Mouse (Mus musculus): ENCODE data around the gene Mpi. TPM values are rescaled to one million over a fixed set of nuclear protein-coding genes. Genes with fewer than 3 reads are reported as not detected.

Gene Mpi
- 19.1 and 24.3 TPM in 2 replicates for polyA plus RNA-seq (2015; fragmentation: Nextera tagmentation; extraction: Ambion mirVana)

DNA sequence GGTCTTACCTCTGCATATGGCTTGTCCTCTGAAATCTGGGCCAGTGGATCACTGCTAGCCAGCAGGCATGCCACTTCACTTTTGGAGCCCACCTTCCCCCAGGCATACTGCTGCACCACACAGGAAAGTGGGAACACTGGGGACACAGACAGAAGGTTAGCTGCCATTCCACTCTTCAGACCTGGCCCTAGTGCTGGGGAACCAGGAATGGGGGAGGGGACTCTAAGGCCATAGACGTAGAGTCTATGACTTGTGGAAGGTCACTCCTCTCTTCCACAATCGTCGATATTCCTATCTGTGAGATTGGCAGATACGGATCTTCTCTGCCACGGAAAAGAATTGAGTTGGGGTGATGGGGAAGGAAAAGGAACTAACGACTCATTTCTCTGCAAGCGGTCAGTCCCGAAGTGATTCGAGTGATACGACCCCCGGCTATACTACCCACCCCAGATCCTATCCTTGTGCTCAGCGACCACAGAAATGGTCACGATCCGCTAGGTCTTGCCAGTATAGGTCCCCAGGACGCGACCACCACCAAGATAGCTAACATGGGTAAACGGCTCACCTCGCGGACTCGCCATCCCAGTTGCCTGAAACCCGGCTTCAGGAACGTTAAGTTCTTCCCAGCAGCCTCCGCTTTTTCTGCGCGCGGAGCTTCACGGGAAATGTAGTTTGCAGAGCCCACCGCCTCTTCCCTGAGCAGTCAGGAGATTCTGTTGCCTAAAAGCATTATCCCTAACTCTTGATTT lies at the start of gene Mpi:
Mpi (minus strand) TSS at position 625 of the 749 bp plus-strand sequence.
- peak; percentile 56; the same call in 1 of the 2 replicates for ATAC-seq
- peak within 1 kb of the TSS; percentile 32 for H3K9ac ChIP-seq (replicated peaks; ENCODE audit: low read depth)
- H3K27ac ChIP-seq (ENCODE audit: low read length), result no peak within 1 kb of the TSS
- peak within 1 kb of the TSS; percentile 76 for H3K4me2 ChIP-seq (replicated peaks; ENCODE audit: low read depth, low read length)
- peak within 1 kb of the TSS; percentile 59 for H3K4me3 ChIP-seq (ENCODE audit: low read depth, low read length)
- TF ChIP-seq CTCF (IDR thresholded peaks at IDR 0.05) (no peak), EP300 (IDR thresholded peaks at IDR 0.05) (no peak)
- peak; percentile 75 for DNase-seq (ENCODE audit: low spot score)
- H3K36me3 ChIP-seq (ENCODE audit: insufficient read depth, low read length), result 0 out of 2 replicates have a peak, but pooled peaks cover 5% of the 10 kb centered on the region
- WGBS, result 2% methylated on average over 28 of the region's 28 CpGs
- no peaks in the 10 kb centered on the region for H3K27me3 ChIP-seq (replicated peaks; ENCODE audit: insufficient read depth, low read length)
- no peaks in the 10 kb centered on the region for H3K9me3 ChIP-seq (ENCODE audit: low read length)
- H3K4me1 ChIP-seq (ENCODE audit: insufficient read depth, low read depth, low read length), result peaks cover 4% of the 10 kb centered on the region; the same call in 1 of the 2 replicates

DNA sequence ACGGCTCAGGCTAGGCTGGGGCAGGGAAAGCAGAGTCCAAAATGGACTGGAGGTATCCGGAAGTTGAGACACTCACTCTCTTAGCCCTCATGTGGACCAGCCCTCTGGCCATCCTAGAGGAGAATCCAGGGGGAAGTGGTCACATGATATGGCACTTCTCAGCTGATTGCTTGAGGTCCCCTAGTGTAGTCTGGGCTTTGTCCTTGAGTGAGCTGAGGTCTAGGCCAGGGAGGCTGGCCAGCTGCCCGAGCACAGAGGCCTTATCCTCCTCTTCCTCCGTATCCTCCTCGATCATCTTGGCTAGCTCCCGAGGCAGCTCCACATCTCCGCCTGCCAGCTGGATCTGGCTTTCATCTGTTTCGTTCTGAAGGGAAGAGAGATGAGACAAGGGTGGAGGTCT lies 49.5 kb upstream of the Mpi start:
- 38% methylated on average over 8 of the region's 8 CpGs for WGBS
- Histone ChIP-seq H3K36me3 (ENCODE audit: insufficient read depth, low read length) (no peaks in the 10 kb centered on the region), H3K9me3 (ENCODE audit: low read length) (no peaks in the 10 kb centered on the region), H3K4me1 (ENCODE audit: insufficient read depth, low read depth, low read length) (no peaks in the 10 kb centered on the region), H3K4me2 (replicated peaks; ENCODE audit: low read depth, low read length) (no peak overlapping the region), H3K27me3 (replicated peaks; ENCODE audit: insufficient read depth, low read length) (0 out of 2 replicates have a peak, but pooled peaks cover 4% of the 10 kb centered on the region), H3K27ac (ENCODE audit: low read length) (no peak overlapping the region), H3K4me3 (ENCODE audit: low read depth, low read length) (no peak overlapping the region), H3K9ac (replicated peaks; ENCODE audit: low read depth) (no peak overlapping the region)
- DNase-seq (ENCODE audit: low spot score) (no peak), ATAC-seq (no peak)
- TF ChIP-seq EP300 (IDR thresholded peaks at IDR 0.05), result no peak
- TF ChIP-seq CTCF (IDR thresholded peaks at IDR 0.05), result no peak

DNA sequence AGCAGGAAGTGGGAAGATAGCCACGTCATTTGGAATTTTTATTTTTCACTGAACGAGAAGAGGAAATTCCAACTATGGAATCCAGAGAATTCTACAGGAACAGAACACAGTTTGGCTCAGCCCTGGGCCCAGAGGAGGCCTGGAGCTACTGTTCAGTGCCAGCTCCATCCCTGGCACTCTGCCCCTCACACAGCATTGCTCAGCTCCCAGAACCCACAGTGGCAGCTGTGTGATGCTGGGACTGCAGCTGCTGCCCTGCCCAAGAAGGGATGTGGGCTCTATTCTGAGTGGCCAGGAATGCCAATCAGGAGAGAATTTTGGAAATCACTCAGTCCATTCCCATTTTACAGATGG lies 48.8 kb upstream of the Mpi start:
- Histone ChIP-seq H3K9ac (replicated peaks; ENCODE audit: low read depth) (no peak overlapping the region), H3K4me3 (ENCODE audit: low read depth, low read length) (no peak overlapping the region), H3K9me3 (ENCODE audit: low read length) (no peaks in the 10 kb centered on the region), H3K27me3 (replicated peaks; ENCODE audit: insufficient read depth, low read length) (0 out of 2 replicates have a peak, but pooled peaks cover 2% of the 10 kb centered on the region), H3K4me1 (ENCODE audit: insufficient read depth, low read depth, low read length) (no peaks in the 10 kb centered on the region), H3K36me3 (ENCODE audit: insufficient read depth, low read length) (no peaks in the 10 kb centered on the region), H3K27ac (ENCODE audit: low read length) (no peak overlapping the region), H3K4me2 (replicated peaks; ENCODE audit: low read depth, low read length) (no peak overlapping the region)
- peak; percentile 3 for DNase-seq (ENCODE audit: low spot score)
- no peak for ATAC-seq
- TF ChIP-seq EP300 (IDR thresholded peaks at IDR 0.05), result no peak
- no peak for TF ChIP-seq CTCF (IDR thresholded peaks at IDR 0.05)
- WGBS, result 15% methylated on average over 2 of the region's 2 CpGs

DNA sequence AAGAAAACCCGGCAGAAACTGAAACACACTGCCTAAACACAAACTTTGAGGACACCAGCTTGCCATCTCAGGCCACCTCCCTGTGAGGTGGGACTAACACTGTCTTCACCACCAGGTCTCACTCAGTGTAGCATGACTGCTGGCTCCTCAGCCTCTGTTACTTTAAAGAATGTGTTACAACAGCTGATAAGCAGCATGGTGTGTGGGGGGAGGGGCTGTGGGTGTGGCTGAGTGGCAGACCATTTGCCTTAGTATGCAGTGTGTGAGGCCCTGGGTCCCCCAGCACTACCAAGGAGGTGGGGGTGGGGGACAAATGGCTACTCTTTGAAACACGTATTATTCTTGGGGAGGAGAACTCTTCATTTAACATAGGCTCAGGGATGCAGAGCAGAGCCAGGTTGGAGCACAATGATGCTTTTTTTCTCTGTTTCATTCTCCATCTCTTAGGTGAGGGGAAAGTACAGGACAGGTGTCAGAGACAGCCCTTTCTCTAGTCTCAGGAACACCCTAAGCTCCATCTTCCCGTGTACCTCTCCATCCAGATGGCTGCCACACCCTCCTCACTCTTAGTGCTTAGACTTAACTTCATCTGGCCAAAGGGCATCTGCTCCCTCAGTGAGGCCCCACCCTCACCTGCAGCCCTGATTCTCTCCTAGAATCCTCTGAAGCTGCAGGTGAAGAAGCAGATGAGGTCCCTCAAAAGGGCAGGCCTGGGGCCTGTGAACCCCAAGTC lies 48.2 kb upstream of the Mpi start:
- DNase-seq (ENCODE audit: low spot score), result no peak

DNA sequence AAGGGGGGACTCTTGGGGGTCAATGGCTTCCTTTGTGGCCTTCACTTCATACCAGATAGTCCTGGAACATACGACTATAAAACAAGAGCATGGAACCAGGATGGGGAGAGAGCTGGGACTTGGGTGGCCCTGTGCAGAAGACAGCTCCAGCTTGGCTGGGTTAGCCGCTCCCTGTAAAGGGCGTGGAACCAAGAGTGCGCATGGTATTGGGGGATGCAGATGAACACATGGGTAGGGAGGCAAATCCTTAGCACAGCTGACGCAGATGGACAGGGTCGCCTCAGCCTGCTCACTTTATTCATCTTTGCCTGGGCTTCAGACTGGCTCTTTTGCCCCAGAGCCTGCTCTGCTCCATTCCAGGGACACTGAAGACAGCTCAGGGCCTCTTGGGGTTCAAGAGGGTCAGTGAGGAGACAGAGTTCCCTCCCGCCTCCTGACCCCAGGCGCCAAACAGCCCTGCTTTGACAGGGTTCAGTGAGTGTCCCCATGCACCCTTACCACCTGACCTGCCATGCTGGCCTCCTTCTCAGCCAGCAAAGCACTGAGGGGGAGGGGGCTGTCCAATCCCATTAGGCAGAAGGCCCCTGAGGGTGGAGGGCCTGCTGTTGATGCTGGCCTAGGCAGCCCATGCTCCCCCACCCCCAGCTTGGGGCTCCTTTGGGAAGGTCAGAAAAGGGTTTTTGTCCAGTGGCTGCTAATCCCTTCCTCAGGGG lies 46.4 kb upstream of the Mpi start:
- no peaks in the 10 kb centered on the region for H3K27me3 ChIP-seq (replicated peaks; ENCODE audit: insufficient read depth, low read length)
- H3K9ac ChIP-seq (replicated peaks; ENCODE audit: low read depth), result no peak overlapping the region
- ATAC-seq, result no peak
- H3K4me3 ChIP-seq (ENCODE audit: low read depth, low read length), result no peak overlapping the region
- H3K36me3 ChIP-seq (ENCODE audit: insufficient read depth, low read length), result no peaks in the 10 kb centered on the region
- no peaks in the 10 kb centered on the region for H3K9me3 ChIP-seq (ENCODE audit: low read length)
- no peaks in the 10 kb centered on the region for H3K4me1 ChIP-seq (ENCODE audit: insufficient read depth, low read depth, low read length)
- no peak overlapping the region for H3K4me2 ChIP-seq (replicated peaks; ENCODE audit: low read depth, low read length)
- TF ChIP-seq EP300 (IDR thresholded peaks at IDR 0.05), result no peak
- TF ChIP-seq CTCF (IDR thresholded peaks at IDR 0.05), result no peak
- no peak for DNase-seq (ENCODE audit: low spot score)
- no peak overlapping the region for H3K27ac ChIP-seq (ENCODE audit: low read length)
- 50% methylated on average over 8 of the region's 8 CpGs for WGBS

More for the DNA sequence above, 48.2 kb upstream of the Mpi start:
- H3K4me3 ChIP-seq (ENCODE audit: low read depth, low read length), result no peak overlapping the region
- no peak overlapping the region for H3K4me2 ChIP-seq (replicated peaks; ENCODE audit: low read depth, low read length)
- H3K36me3 ChIP-seq (ENCODE audit: insufficient read depth, low read length), result no peaks in the 10 kb centered on the region
- WGBS, result 7% methylated on average over 3 of the region's 3 CpGs
- H3K27me3 ChIP-seq (replicated peaks; ENCODE audit: insufficient read depth, low read length), result no peaks in the 10 kb centered on the region
- H3K9ac ChIP-seq (replicated peaks; ENCODE audit: low read depth), result no peak overlapping the region
- TF ChIP-seq CTCF (IDR thresholded peaks at IDR 0.05) (no peak), EP300 (IDR thresholded peaks at IDR 0.05) (no peak)
- no peak overlapping the region for H3K27ac ChIP-seq (ENCODE audit: low read length)
- no peak for ATAC-seq
- H3K4me1 ChIP-seq (ENCODE audit: insufficient read depth, low read depth, low read length), result no peaks in the 10 kb centered on the region
- H3K9me3 ChIP-seq (ENCODE audit: low read length), result no peaks in the 10 kb centered on the region

DNA sequence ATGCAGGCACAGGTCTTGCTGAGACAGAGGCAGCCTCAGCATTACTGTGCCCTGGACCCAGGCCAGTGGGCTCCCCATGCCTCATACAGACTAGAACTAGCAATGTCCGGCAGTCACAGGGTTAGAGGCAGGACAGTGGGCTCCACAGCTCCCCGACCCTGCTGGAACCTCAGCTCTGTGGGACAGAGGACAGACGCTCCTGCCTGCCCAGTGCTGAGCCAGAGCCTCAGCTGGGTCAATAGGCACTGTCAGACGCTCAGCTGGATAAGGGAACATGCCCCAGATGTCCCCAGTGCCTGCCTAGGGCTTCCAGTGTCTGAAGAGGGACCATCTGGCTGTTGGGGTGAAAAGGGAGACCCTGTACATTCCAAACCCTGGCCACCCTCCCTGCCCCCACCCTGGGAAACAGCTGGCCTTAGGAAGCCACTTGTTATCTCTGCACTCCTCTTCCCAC lies 45.4 kb upstream of the Mpi start:
- peak; percentile 26; the same call in 1 of the 2 replicates for ATAC-seq
- H3K4me3 ChIP-seq (ENCODE audit: low read depth, low read length), result no peak overlapping the region
- no peak overlapping the region for H3K27ac ChIP-seq (ENCODE audit: low read length)
- H3K27me3 ChIP-seq (replicated peaks; ENCODE audit: insufficient read depth, low read length), result no peaks in the 10 kb centered on the region
- no peak overlapping the region for H3K4me2 ChIP-seq (replicated peaks; ENCODE audit: low read depth, low read length)
- no peaks in the 10 kb centered on the region for H3K4me1 ChIP-seq (ENCODE audit: insufficient read depth, low read depth, low read length)
- WGBS, result 22% methylated on average over 4 of the region's 4 CpGs
- H3K9me3 ChIP-seq (ENCODE audit: low read length), result no peaks in the 10 kb centered on the region
- no peak for DNase-seq (ENCODE audit: low spot score)
- no peak overlapping the region for H3K9ac ChIP-seq (replicated peaks; ENCODE audit: low read depth)
- peaks cover 4% of the 10 kb centered on the region for H3K36me3 ChIP-seq (ENCODE audit: insufficient read depth, low read length)
- TF ChIP-seq CTCF (IDR thresholded peaks at IDR 0.05) (no peak), EP300 (IDR thresholded peaks at IDR 0.05) (no peak)
